Mouse (Mus musculus) hindbrain, embryonic 12.5 days (tissue): ENCODE data around the gene Ptprj. TPM values are rescaled to one million over a fixed set of nuclear protein-coding genes. Genes with fewer than 3 reads are reported as not detected.
"Not testable (repeated sequence)": the region's sequence is repeated elsewhere in the genome, so short reads cannot be mapped to it uniquely, and the experiment has no call there.

Experiments used
- ATAC-seq: fragments of 200-750 bp; cut with Nextera tagmentation; 2 replicates; pipeline ENCODE4 v1.8.0; 2017; ENCODE audit warnings: moderate TSS enrichment; ENCODE audit not compliant: low FRiP score
- H3K27ac ChIP-seq: fragments of 300-500 bp; sonication (generic); 2 replicates; pipeline ENCODE4 v1.5.1; 2016; ENCODE audit warnings: mild to moderate bottlenecking
- H3K27me3 ChIP-seq: fragments of 300-500 bp; sonication (generic); 2 replicates; pipeline ENCODE4 v1.6.1; 2016; ENCODE audit warnings: mild to moderate bottlenecking
- H3K36me3 ChIP-seq: fragments of 300-500 bp; sonication (generic); 2 replicates; pipeline ENCODE4 v1.6.1; 2016; ENCODE audit warnings: mild to moderate bottlenecking
- H3K4me1 ChIP-seq: fragments of 300-500 bp; sonication (generic); 2 replicates; pipeline ENCODE4 v1.6.1; 2016
- H3K4me2 ChIP-seq: fragments of 300-500 bp; sonication (generic); replicated peaks from 2 replicates; pipeline ENCODE4 v1.6.1; 2016; ENCODE audit warnings: mild to moderate bottlenecking
- H3K4me3 ChIP-seq: fragments of 300-500 bp; sonication (generic); 2 replicates; pipeline ENCODE4 v1.5.1; 2016; ENCODE audit warnings: mild to moderate bottlenecking
- H3K9ac ChIP-seq: fragments of 300-500 bp; sonication (generic); 2 replicates; pipeline ENCODE4 v1.6.1; 2016; ENCODE audit warnings: mild to moderate bottlenecking, moderate library complexity
- H3K9me3 ChIP-seq: fragments of 300-500 bp; sonication (generic); replicated peaks from 2 replicates; pipeline ENCODE4 v1.6.1; 2016; ENCODE audit warnings: mild to moderate bottlenecking
- WGBS: fragments of 180-500 bp; shearing (Covaris S2); methylation state at CpG from one replicate; pipeline ENCODE4 v1.1.7; 2016; 5-methylcytosine and 5-hydroxymethylcytosine counted together
- polyA plus RNA-seq: library from polyadenylated mRNA; unstranded; fragments of >200 nt; fragmentation: Nextera tagmentation; extraction: Ambion mirVana; gene quantifications from 2 replicates; pipeline ENCODE4 v1.2.1, GENCODE M21; 2016

Ptprj gene
- polyA plus RNA-seq, 1 experiment from 2014 or later = 3.5 TPM

DNA sequence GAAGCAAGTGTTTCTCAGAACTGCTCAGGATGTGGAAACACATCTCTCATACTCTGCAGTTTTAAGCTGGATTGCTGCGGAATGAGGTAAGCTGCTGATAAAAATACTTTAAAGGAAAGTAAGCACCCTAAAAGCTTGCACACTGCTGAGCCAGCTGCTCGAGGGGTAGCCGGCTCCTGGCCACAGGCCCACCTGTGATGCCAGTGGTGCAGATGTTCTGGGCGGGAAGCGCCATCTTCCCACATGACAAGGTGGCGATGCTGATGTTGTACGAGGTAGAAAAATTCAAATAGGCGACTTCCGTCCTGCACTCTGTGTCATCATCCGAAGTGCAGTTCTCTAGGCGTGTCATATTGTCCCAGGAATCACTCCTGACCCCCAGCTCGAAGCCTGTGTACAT lies 122.5 kb downstream of the Ptprj start:
- Histone ChIP-seq H3K4me2 (no peak overlapping the region), H3K9me3 (no peaks in the 10 kb centered on the region), H3K4me1 (no peaks in the 10 kb centered on the region), H3K27ac (no peak overlapping the region), H3K27me3 (no peaks in the 10 kb centered on the region), H3K9ac (no peak overlapping the region), H3K36me3 (peaks cover 24% of the 10 kb centered on the region; the same call in 1 of the 2 replicates), H3K4me3 (no peak overlapping the region)
- no peak for ATAC-seq
- 93% methylated on average over 12 of the region's 12 CpGs for WGBS

DNA sequence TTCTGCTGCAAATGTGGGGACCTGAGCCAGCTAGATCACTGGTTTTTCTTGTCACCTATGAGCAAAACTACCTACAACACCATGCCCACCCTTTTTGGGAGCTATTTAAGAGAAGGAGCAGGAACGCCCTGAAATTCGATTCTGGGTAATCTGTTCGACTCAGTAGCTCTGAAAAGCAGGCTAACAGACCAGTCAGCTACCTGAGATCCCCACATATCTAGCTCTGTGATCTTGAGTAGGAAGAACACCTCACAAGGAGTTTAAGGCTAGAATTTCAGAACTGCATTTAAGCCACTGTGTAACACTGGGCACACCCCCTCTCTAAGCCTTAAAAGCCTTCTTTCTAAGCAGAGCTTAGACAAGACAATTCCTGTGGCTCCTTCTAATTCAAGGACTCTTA lies 128.1 kb downstream of the Ptprj start:
- no peaks in the 10 kb centered on the region for H3K27me3 ChIP-seq
- ATAC-seq = no peak
- H3K9me3 ChIP-seq = no peaks in the 10 kb centered on the region
- WGBS = 79% methylated on average over 3 of the region's 3 CpGs
- H3K27ac ChIP-seq = no peak overlapping the region
- no peak overlapping the region for H3K4me3 ChIP-seq
- peaks cover 11% of the 10 kb centered on the region; the same call in 1 of the 2 replicates for H3K36me3 ChIP-seq
- H3K4me1 ChIP-seq = no peaks in the 10 kb centered on the region
- H3K9ac ChIP-seq = no peak overlapping the region
- no peak overlapping the region for H3K4me2 ChIP-seq

DNA sequence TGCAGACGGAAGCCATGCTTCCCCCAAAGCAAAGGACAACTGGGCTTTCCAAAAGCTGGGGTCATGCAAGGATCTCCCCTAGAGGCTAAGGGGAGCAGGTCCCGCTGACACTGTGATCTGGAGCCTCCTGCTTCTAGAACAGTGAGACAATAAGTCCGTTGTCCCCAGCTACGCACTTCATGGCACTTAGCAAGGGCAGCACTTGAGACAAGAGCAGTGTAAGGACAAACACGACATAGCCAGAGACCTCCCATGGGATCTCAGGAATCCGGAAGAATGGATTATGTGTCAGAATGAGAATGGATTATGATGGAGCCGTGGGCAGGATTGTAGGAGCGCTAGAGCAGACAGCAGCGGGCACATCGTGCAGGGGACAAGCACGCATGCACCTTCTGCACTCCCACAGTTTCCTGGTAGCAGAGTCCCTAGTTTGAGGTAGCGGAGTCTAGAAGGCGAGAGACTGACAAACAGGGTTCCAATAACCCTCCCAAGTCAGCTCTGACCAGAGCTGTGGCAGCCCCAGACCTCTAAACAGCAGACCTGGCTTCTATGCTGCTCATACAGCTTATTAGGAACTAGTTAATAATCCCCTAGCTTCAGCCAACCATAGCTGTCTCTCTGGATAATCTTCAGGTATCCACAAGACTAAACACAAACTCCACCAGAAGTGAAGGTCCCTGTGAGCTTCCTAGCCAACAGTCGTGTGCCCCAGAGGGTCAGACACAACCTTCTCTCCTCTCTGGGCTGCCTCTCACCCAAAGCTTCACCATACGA lies 131.3 kb downstream of the Ptprj start:
- 82% methylated on average over 15 of the region's 15 CpGs for WGBS
- Histone ChIP-seq H3K4me1 (no peaks in the 10 kb centered on the region), H3K9me3 (no peaks in the 10 kb centered on the region), H3K4me2 (no peak overlapping the region), H3K4me3 (no peak overlapping the region), H3K36me3 (peaks cover 11% of the 10 kb centered on the region; the same call in 1 of the 2 replicates), H3K9ac (no peak overlapping the region), H3K27me3 (no peaks in the 10 kb centered on the region), H3K27ac (no peak overlapping the region)
- no peak for ATAC-seq

DNA sequence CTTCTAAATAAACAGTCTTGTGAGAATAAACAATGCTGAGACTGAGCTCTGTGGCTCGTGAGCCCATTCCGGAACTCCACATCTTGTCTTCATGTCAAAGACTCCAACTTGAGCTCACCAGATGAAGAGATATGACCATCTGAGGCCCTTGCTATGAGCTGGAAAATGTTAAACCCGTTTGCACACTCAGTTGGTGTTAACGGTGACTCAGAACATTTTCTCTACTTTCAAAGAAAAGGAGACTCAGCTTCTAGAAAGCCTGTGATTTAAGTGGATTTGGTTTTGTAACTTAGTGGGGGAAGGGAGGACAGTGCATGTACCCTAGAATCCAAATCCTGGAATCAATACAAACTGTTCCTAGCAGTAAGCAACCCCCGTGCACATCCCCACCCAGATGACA lies 136.6 kb downstream of the Ptprj start:
- Histone ChIP-seq H3K4me1 (no peaks in the 10 kb centered on the region), H3K4me3 (no peak overlapping the region), H3K4me2 (no peak overlapping the region), H3K9ac (no peak overlapping the region), H3K36me3 (no peaks in the 10 kb centered on the region), H3K9me3 (no peaks in the 10 kb centered on the region), H3K27me3 (no peaks in the 10 kb centered on the region), H3K27ac (no peak overlapping the region)
- WGBS = 88% methylated on average over 5 of the region's 5 CpGs
- no peak for ATAC-seq

DNA sequence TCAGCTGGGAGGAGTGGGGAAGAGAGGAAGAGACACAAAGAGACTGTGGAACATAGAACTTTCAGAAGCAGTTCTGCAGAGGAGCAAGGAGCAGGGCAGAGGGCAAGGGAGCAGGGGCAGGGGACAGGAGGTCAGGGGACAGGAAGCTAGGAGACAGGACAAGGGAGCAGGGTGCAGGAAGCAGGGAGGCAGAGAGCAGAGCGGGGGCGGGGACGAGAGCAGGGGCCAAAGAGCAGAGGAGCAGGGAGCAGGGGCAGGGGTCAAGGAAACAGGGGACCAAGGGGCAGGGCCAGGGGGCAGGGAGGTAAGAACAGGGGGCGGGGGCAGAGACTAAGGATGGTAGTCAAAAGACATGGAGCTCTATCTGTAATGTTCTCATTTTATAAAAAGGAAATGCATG lies 138.6 kb downstream of the Ptprj start:
- not testable (repeated sequence) for H3K36me3 ChIP-seq, H3K27me3 ChIP-seq, H3K4me2 ChIP-seq, H3K27ac ChIP-seq, H3K9ac ChIP-seq, ATAC-seq, H3K4me1 ChIP-seq, H3K4me3 ChIP-seq, H3K9me3 ChIP-seq
- WGBS = 29% methylated on average over 4 of the region's 4 CpGs

DNA sequence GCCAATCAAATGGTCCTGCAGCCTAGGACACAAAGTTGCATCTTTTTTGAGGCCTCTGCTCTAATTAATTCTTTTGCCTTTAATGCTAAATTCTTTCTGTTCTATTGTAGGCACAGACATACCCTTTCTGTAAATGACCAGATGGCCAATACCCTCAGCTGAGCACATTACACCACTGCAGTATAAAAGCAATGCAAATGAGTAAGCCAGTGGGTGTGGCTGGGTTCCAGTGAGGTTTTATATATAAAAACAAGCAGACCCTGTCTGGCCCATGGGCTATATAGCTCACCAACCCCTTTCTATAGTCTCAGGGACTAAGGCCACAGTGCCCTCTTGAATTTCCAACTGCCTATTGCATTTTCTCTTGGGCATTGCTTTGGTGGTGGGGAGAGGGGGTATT lies 140.3 kb downstream of the Ptprj start:
- H3K27me3 ChIP-seq, H3K4me1 ChIP-seq, H3K27ac ChIP-seq, ATAC-seq, H3K4me2 ChIP-seq, H3K4me3 ChIP-seq, H3K36me3 ChIP-seq, H3K9me3 ChIP-seq, H3K9ac ChIP-seq: not testable (repeated sequence)

DNA sequence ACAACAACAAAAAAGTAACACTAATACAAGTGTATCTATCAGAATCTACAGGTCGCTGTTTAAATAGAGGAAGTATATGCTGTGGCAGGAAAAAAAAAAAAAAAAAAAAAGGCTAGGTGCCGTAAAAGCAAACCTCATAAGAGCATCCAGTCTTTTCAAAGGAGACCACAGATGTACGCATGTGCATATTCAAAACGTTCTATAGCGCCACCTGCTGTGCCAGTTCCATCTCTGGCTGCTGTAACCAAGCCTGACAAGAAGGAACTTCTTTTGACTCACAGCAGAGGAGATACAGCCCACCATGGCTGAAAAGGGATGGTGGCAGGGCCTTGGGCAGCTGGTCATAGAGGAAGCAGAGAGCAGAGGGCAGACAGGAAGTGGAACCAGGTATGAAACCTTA lies 143.0 kb downstream of the Ptprj start:
- not testable (repeated sequence) for H3K27me3 ChIP-seq, H3K27ac ChIP-seq, H3K4me2 ChIP-seq, H3K9me3 ChIP-seq, H3K4me3 ChIP-seq, H3K4me1 ChIP-seq, ATAC-seq, H3K9ac ChIP-seq, H3K36me3 ChIP-seq
- WGBS = 89% methylated on average over 1 of the region's 5 CpGs

DNA sequence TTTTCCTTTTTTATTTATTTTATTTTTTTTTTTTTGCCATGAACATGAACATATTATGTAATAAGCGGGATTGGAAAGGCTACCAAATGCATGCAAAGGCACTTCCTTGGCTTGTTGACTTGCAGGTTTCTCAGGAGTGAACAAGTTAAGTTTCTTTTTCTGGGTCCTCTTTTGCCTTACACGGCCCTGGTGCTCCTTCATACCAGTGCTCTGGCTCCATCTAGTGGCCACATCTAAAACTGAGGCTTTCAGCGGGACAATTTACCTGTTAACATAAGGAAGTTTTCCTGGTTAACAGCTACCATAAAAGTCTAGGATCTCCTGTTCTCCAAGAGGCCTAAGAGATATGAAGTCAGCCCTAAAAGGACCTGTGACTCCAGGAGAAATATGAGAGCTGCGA lies 150.7 kb downstream of the Ptprj start:
- not testable (repeated sequence) for H3K27ac ChIP-seq, H3K4me1 ChIP-seq, H3K27me3 ChIP-seq, H3K9ac ChIP-seq, H3K4me3 ChIP-seq, H3K36me3 ChIP-seq, ATAC-seq, H3K9me3 ChIP-seq, H3K4me2 ChIP-seq
- no CpG with 5 or more reads among the region's 4 CpGs for WGBS

DNA sequence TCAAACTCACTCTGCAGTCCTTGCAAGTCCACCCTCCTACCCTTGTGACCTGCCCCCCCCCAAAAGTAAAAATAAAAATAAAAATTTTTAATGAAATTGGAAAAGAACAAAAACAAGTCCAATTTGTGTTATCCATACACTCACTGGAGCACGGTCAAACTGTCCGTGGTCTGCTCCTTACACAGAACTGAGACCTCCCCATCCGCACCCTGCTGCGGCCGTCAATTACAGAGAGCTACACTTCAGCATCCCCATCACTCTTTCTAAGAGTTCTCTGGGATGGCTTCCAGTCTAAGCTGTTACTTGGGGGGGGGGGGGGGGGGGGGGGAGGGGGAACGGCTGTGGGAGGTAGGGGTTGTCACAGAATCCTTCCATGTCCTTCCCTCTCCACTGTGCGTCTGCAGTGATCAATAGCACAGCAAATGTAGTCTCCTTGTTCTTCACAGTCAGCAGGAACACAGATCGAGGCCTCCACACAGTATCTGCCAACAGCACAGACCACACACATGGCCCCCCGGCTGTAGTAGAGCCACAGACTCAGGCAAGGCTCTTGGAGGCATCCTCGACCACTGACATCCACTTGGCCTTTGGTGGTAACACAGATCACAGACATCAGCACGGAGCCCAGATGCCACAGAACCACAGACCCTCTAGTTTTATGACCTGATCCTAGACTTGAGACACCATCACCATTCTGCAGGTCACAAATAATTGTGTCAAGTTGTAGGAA lies 151.3 kb downstream of the Ptprj start:
- H3K9me3 ChIP-seq, H3K4me1 ChIP-seq, H3K4me3 ChIP-seq, H3K36me3 ChIP-seq, H3K27ac ChIP-seq, ATAC-seq, H3K27me3 ChIP-seq, H3K9ac ChIP-seq, H3K4me2 ChIP-seq: not testable (repeated sequence)
- no CpG with 5 or more reads among the region's 11 CpGs for WGBS

DNA sequence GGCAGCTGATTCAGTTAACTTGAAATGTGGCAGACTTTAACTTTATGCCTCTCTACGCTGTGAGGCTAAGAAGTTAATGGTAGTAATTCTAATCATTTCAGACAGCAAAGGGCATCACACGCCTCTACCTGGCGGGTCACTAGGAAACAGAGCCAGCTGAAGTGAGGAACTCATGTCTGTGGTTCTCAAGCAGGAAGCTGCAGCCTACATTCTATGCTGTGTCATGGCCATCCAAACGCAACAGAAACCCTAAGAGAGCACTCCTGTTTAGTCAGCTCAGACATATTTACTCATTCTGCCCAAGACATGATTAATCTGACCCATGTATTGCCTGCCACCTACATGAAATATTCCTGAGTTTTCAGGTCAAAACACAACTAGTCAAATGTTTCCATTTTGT lies 155.5 kb downstream of the Ptprj start:
- H3K36me3 ChIP-seq, H3K9me3 ChIP-seq: not testable (repeated sequence)

DNA sequence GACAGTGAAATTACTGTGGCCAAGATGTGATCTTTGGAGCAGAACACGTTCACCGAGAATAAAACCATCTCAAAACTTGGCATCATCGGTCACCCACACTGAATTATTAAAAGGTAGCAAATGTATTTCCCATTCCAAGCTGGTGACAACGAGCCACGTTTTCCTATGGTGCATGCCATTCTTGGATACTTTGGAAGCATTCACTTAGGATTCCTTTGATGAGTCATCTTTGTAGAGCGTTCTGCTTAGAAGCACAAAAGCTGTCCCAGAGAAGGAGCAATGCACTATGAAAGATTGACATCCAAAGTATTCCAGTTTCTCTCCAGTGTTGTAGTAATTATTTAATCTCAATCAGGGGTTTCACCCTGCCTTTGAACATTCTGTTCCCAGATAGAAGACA lies 158.2 kb downstream of the Ptprj start:
- not testable (repeated sequence) for H3K4me1 ChIP-seq, H3K27ac ChIP-seq, H3K27me3 ChIP-seq, H3K36me3 ChIP-seq, H3K4me3 ChIP-seq, H3K9me3 ChIP-seq, ATAC-seq, H3K4me2 ChIP-seq, H3K9ac ChIP-seq
- 85% methylated on average over 6 of the region's 6 CpGs for WGBS

More for the DNA sequence above, 155.5 kb downstream of the Ptprj start:
- not testable (repeated sequence) for H3K27ac ChIP-seq, H3K4me1 ChIP-seq, H3K9ac ChIP-seq, H3K27me3 ChIP-seq, ATAC-seq, H3K4me3 ChIP-seq, H3K4me2 ChIP-seq
- WGBS = no CpG with 5 or more reads among the region's 4 CpGs

DNA sequence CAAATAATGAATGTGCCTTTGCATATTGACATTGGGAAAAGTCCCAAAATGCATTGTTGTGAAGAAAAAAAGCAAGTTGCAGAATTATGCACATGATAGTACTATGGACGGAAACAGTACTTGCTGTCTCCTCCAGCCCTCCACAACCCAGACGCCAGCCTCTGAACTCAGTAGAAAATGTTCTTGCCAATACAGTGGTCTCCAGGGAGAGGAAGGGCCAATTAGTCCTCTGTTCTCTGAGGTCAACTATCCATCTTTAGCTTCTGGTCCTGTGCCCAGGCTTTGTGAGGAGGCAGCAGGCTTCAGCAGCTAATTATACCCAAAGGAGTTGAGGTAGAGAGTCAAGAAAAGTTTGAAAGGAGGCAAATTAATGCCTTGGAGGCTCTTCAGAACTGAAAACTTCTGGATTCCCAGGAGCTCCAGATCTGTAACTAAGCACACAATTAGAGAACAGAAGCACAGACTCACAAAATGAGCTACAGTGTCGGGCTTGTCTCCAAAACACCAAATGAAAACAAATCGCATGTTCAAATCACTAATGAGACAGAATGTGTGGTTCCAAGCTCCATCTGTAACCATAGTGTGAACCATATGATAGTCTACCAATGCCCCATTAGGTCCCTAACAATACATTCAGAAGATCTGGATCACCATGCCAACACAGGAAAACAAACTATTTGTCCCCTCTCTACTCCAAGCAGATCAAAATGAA lies 166.2 kb downstream of the Ptprj start:
- H3K9ac ChIP-seq, H3K27ac ChIP-seq, ATAC-seq, H3K4me3 ChIP-seq, H3K4me2 ChIP-seq, H3K36me3 ChIP-seq, H3K4me1 ChIP-seq, H3K27me3 ChIP-seq, H3K9me3 ChIP-seq: not testable (repeated sequence)
- WGBS = 70% methylated on average over 4 of the region's 4 CpGs
